Mouse (Mus musculus): ENCODE data around the gene 1700066M21Rik.
A peak's percentile ranks its signal among the peaks of the same experiment; 100 is the strongest.

The 1700066M21Rik gene

DNA sequence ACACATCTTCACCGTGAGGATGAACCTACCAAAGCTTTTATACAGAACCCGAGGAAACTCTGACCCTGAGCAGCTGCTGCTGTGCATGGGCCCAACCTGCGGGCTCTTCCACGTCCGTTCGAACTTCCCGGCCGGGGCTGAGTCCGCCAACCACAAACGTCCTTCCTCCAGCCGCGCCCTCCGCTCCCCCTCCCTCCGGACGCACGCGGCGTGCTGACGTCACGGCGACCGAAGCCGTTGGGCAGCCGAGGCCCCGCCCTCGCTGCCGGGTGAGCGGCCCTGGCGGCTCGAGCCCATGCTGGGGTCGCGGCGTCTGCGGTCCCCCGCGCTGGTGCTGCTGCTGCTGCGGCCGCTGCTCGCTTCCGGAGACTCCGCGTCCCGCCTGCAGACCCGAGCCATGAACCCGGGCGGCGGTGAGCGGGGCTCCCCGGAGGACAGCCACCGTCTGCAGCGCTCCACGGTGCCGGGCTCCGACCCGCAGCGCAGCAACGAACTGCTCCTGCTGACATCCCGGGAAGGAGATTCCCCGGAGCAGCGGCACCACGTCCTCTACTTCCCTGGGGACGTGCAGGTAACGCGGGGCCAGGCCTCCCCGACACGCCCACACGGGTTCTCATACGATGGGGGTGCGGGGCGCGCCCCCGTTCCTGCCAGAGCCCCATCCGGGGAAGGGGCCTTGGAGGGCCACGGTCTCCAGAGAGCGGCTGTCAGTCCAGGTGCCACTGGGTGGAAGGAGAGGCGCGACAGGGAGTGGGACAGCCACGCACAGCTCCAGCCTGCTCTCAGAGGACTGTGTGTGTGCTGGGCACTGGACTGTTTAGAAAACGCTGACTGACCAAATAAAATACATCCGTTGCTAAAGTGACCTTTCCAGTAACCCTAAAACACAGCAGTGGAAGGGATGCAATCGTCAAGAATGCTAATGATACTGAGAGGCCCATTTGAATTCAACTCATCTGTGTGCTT, at the start of gene 1700066M21Rik:
Gene 1700066M21Rik (plus strand): TSS at position 245 of the 966 bp plus-strand sequence.
- peak; percentile 98 for DNase-seq

DNA sequence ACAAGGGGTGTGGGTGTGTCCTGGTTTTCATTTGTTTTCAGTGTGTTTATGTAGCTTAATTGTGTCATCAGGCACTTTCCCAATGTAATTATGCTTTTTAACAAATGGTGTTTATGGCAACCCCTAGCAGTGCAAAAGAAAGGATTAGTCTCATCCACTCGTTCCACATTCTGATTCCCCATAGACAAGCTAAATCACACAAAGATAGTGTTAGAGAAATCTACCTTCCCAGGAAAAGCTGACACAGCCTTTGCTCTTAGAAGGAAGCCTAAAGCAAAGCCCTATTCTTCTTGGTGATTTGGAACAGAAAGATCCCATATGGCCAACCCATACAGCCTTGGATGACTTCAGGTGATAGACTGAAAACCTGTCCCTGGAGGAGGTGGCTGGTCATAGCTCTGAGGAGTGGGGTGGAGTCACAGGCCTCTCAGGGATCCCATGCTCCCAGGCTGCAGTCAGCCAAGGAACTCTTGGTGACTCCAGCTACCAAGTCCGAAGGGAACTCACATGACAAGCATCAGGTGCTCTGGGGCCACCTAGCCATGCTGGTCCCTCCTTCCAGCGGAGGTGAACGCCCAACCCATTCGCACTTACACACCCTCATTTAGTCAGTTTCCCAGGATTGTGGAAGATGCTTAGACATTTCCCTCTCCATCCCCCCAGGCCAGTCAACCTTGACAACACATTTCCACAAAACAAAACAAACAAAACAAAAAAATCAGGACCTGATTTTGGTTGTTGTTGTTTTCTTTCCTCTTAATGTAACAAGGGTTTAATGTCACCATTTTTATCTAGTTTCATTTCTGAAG, 47.9 kb upstream of the 1700066M21Rik start:
- DNase-seq: no peak

DNA sequence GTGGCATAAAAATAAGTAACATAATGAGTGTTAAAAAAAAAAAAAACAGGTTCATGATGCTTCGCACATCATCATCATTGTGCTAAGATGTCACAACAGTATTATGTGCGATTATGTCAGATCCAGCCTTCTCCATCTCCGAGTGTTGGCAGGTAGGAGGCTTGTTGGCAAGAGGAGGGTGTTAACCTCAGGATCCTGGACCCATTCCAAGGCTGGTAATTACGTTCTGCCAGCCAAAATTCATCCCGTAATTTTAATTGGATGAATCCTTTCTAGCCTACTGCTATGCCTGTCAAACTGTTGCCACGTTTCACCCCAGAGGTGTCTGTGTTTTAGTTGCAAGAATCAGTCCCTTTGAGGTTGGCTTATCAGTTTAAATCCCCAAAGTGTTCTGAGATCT, 47.2 kb upstream of the 1700066M21Rik start:
- no peak for DNase-seq

DNA sequence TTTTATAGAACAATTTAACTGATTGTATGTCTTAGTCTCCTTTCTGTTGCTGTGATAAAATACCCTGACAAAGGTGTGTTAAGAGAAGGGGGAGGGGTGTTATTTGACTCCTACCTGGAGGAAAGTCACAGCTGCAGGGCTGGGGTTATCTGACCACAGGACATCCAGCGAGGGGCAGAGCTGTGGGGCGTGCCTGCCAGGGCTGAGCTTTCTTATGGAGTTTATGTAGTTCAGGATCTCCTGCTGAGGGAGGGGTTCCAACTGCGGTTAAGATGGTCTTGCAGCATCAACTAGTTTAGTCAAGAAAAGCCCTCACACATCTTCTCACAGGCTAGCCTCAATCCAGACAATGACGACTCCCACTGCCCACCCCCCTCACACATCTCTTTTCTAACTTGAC, 45.4 kb upstream of the 1700066M21Rik start:
- no peak for DNase-seq

DNA sequence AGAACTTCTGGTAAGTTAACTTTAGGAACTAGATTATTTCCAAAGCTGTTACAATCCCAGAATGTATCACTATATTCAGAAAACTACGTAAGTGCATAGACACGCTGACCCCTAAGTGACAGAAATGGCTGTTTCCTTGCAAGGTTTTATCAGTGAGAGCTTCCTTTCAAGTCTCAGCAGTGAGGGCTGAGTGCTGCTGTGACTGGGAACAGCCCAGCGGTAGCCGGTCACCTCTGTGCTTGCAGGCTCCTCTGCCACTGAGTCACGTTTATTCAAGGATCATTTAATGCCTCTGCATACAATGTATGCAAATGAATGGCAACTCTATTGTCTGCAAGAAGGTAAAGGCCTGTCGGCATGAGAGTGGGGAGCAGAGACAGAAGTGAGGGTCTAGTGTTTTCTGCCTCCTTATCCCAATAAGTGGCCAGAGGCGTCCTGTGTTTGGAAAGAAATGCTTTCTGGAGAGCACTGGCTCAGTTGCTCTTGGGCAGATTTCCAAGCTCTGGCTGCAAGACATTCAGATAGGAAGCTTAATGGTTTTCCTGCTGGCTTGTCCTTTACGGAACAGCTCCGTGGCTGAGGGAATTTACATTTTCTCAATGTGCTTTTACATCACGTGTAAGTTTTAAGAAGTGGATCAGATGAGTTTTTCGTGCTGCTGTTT, 43.7 kb upstream of the 1700066M21Rik start:
- peak; percentile 53 for DNase-seq

DNA sequence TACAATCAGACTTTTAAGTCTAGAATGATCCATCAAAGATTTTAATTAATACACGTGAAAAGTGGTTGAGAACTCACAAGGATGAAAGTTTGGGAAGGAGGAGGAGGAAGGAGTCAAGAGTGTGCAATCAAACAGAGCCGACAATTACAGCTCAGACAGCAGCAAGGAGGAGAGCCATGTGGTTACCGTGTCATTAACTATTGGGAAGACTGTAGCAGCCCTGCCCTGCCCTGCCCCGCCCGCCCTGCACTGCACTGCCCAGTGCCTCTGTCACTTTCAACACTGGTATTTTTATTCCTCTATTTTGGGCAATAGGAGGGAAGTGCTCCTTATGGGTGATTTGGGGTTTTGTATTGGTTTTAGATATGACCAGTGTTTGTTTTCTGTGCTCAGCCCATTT, 42.2 kb upstream of the 1700066M21Rik start:
- no peak for DNase-seq

DNA sequence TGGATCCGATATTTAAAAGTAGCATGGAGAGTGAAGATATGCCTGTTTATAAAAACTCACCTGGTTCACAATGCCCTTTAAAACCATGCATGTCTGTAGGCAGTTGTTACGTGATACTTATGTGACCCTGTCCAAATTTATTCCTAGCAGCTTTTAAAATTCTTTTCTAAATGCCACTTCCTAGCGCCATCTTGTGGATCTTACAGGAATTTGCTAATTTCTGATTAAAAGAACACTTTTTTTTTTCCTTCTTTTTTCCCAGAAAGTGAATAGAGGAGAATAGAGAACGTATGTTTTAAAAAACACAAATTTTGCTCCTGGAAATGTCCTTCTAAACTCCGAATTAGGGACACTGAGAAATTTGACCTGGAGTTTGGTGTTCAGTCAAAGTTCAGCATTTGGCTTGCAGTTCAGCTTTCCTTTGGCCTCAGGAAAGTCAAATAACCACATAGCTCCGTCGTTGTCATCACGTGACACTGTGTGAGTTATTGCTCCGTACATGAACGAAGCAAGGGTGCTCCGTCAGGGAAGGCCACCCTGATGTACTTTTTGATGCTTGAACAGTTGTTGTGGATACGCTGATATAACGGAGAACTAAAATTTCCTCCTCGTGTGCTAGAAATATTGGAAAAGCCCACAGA, 38.1 kb upstream of the 1700066M21Rik start:
- no peak for DNase-seq

DNA sequence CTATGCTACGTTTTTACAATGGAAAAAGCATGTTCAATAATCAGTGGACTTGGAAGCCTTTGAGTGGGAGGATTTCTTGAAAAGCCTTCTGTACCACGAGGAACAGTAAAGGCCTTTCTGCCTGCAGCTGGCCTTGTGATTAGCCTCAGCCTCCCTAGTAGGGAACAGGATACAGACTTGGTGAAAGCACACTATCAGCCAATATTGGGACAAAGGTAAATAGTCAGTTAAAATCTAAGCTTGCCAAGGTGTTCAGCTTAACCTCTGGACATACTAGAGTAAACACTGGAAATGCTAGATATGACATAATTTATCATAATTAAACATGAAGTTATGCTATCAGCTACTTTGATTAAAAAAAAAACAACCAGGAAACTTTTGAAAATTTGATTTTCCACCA, 36.2 kb upstream of the 1700066M21Rik start:
- DNase-seq: no peak

DNA sequence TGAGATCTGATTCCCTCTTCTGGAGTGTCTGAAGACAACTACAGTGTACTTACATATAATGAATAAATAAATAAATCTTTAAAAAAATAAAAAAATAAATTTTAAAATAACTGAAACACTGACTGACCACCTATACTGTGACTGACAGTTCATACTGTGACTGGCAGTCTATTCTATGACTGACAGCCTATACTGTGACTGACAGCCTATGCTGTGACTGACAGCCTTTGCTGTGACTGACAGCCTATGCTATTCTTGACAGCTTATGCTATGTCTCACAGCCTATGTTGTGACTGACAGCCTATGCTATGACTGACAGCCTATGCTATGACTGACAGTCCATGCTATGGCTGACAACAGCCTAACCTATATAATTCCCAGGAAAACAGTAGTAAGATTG, 29.9 kb upstream of the 1700066M21Rik start:
- no peak for DNase-seq

DNA sequence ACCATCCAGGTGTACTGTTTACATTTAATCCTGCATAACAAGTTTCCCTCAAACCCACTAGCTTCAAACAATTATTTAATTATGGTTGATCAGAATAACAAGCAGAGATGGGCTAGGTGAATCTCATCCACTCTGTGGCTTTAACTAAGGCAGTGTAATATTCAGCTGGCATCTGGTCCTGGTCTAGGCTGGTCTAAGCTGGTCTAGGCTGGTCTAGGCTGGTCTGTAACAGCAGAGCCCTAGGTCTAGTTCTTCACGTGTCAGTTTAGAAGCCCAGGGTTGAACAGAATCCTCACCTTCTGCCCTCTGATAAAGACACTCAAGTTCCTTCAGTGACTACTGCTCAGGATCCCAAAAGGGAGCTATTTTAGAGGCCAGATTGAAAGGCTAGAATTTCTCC, 25.5 kb upstream of the 1700066M21Rik start:
- peak; percentile 9 for DNase-seq

DNA sequence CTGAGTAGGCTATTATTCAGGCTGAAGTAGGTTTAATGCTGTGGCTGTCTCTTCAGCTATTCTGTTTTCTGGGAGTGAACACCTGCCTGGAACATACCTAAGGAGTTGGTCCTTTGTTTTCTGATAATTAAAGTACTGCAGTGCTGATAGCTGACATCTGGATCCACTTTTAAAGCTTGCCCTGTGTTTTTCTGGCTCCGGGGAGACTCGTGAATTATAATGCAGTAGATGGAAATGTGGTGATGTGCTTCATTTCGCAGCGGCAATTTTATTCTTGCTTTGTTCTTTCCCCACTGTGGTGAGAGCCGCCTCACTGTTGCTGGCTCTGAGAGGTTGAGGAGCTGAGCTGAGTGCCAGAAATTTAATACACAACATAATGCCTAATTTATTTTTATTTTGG, 18.9 kb upstream of the 1700066M21Rik start:
- DNase-seq: no peak

DNA sequence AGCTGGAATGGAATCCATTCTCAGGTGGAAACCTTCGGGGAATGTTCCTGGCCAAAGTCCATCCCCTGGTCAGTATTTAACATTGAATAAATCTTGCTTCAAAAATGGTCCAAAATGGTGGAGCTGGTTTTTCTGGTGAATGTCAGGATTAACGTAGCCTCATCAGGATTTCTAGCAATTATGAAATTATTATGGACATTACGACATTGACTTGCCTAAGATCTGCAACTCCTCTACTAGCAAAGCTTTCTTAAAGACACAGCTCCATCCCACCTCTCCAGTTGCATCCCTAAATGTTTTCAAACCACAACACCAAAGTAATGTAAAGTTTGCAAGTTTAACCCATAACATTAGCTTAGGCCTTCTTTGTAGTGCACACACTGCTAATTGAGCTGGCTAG, 10.0 kb upstream of the 1700066M21Rik start:
- DNase-seq: no peak

DNA sequence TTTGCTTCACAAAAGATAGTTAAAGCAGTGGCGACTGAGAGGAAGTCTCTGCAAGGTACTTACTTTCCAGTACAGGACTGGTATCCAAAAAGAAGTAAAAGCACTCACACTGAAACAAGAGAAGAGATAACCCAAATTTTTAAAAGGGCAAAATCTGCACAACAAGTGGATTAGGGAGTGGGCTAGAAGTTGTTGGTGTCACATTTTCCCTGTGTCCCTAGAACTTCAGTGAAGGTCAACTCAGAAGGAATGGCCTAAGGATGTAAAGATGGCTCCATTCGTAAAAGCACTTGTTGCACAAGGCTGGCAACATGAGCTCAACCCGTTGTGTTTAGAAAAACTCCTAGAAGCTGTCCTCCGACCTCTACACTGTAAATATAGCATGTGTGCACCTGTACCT, 8.3 kb upstream of the 1700066M21Rik start:
- no peak for DNase-seq

DNA sequence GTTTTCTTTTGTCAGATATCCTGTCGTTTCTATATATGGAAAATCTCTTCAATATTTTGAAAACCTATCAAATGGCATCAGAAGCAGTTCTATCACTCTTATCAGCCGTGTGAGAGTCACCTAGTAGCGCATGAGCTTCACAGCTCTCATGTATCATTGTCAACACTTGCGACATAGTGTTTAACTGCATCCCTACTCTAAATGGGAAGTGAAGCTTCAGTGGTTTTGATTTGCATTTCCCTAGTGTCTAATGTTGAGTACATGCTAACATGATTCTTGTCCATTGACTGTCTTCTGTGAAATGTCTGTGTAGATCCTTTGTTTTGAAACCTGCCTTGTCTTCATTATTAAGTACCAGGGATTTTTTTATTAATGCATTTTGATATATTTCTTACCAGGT, 7.0 kb upstream of the 1700066M21Rik start:
- DNase-seq: no peak

DNA sequence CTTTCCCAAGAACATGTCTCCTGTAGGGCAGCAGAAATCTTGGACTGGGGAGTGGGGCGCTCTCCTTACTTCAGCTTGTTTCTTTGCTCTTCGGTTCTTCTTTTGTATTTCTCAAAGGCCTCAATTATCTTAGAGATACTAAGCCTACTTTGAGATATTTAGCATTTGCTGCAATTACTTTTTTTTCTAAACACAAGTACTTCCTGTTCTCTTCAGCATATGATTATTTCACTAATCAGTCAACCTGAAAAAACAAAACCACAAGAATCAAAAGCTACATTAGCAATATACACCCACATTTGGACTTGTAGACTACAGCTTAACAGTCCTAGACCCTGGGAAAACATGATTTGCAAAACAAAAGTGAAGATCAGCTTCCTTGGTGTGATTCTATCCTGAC, 2.1 kb upstream of the 1700066M21Rik start:
- DNase-seq: no peak

DNA sequence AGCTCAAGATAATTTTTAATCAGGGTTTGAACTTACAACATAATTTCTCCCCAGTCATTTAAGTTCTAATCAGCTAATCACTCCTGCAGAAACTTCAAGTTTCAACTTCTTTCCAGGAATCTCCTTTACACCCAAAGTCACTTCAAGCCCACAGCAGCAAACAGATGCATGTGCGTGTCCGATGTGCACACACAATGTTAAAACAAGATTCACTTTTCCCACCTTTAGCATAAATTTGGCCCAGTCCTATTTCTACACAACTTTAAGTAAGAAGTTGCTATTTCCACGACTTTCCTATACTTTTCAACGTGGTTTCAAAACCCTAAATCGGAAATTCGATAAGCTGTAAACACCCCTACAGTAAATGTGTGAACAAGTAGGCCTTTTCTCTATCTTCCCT, 614 bp upstream of the 1700066M21Rik start:
- DNase-seq: no peak

DNA sequence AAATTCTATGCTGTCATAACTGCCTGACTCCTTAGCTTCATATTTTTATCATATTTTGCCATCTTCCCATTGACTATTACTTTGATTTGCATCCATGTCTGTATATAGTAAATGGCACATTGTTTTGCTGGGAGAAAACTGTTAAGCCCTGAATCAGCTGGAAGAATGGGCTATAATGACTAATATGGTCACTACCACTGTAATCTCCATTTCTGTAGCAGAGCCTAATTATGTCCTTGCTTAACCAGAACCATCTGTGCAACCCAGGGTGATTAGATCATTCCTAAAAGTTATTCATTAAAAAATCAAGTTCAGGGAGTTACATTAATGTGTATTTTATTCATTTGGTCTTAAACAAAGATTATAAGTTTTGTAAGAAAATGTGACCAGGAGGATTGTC, 9.1 kb downstream of the 1700066M21Rik start:
- no peak for DNase-seq

DNA sequence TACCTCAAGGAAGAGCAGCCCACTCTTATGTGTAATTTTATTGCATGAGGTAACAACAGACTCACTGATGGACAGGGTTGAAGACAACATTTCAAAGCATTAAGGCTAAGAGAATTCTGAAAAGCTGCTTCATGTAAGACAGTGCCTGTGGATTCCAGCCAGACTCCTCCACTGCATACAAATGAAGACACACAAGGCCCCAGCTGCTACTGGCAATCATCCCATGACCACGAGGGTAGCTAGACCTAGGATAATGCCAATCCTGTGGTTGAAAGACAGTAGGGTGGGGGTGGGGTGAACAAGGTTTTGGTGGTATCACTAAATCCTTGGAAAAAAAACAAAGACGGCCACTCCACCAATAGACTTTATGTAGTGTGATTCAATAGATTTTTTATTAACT, 10.5 kb downstream of the 1700066M21Rik start:
- DNase-seq: no peak

DNA sequence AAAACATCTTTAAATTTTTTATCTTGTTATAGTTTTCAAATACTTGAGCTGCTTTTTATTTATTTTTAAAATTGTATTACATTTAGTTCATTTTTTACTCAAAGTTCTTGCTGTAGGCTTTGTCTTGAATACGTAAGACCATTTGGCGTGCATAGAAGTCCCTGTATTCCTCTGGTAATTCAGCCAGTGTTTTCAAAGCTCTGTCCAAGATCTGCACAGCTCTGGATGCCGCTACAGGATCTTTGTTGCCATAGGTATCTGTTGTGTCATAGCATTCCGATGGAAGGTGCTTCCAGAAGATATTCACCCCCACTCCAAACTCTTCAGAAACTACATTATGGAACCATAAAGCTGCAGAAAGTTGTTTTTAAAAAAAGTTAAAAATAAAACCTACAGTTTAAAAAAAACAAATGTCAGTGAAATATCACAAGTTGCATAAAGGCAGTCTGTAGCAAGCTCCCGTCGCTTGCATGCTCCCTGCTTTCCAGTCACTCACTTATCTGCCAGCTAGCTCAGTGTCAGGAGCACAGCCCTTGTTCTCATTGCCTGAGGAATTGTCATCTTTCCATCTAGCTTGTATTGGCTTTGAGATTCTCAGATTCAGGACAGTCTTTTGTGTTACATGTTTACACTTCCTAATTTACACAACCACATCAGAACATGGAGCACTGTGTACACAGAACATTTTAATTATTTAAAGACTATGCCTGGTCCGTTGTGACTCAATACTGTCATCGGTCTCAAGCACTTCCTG, 11.2 kb downstream of the 1700066M21Rik start:
- no peak for DNase-seq

DNA sequence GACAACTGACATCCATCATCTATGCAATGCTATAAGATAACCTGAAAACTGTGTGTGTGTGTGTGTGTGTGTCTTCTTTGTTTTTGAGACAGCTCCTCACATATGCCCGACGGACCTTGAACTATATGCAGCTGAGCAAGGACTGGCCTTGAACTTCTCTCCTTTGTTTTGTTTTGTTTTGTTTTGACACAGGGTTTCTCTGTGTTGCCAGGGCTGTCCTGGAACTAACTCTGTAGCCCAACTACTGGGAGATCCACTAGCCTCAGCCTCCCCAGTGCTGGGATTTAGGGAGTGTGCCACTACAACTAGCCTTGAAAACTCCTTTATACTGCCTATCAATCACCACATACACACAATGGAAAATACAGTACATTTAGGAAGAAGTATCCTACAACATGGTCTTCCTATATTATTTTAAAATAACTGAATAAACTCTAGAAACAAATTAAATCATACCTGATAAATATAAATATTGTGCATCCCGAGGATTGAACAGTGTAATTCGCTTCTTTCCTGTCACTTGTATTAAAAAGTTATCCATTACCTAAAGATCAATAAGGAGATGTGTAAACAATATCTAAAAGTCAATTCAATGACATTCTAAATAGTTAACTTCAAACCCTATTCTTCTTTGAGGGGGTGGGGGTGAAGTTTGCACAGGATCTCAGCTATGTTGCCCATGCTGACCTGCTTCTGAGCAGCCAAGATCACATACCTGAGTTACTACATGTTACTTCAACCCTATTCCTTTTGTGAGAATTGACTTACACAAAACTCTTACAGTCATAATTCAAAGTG, 13.8 kb downstream of the 1700066M21Rik start:
- DNase-seq: no peak

DNA sequence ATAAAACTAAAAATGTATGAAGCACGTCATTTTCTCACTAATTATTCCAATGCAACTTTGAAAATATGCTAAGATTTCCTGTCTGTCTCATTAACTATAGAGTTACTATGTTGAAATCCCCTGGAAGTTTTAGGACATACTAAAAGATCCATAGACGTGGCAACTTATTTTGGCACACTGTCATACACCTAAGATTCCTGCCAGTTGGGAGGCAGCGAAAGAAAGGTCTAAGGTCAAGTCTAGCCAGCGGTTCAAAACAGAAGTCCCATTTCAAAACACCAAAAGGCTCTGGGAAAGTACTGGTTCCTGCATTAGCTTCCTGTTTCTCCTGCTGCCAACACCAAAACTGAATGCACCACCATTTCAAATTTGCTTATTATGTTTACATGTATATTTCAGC, 15.0 kb downstream of the 1700066M21Rik start:
- no peak for DNase-seq
